Mouse (Mus musculus): Measurements from ENCODE around the gene Smim22. TPM values are rescaled to one million over a fixed set of nuclear protein-coding genes. Genes with fewer than 3 reads are reported as not detected.

Smim22 gene
- total and polyA plus RNA-seq, 2 experiments from 2014 or later: 1.8 TPM; not detected in 1

- Histone ChIP-seq H3K9ac (no peak overlapping the region), H3K9me3 (ENCODE audit: low read length) (no peaks in the 10 kb centered on the region), H3K4me1 (ENCODE audit: insufficient read depth) (no peaks in the 10 kb centered on the region), H3K36me3 (ENCODE audit: insufficient read depth) (no peaks in the 10 kb centered on the region), H3K27me3 (ENCODE audit: insufficient read depth, low read length) (no peaks in the 10 kb centered on the region), H3K4me2 (ENCODE audit: low read depth) (no peak overlapping the region), H3K4me3 (ENCODE audit: low read depth, low read length) (no peak overlapping the region), H3K27ac (ENCODE audit: low read depth, low read length) (no peak overlapping the region)
- no peak for TF ChIP-seq CTCF (IDR thresholded peaks at IDR 0.05; ENCODE audit: low read depth)
- ATAC-seq (no peak), DNase-seq (no peak)
- WGBS: 63% methylated on average over 5 of the region's 5 CpGs
Observed at GRCm38 (mm10) chr16:4978275-4979051, 28.6 kb upstream of the Smim22 start.

GRCm38 (mm10) chr16:4979755-4980380, 27.2 kb upstream of the Smim22 start:
- Histone ChIP-seq H3K4me3 (ENCODE audit: low read depth, low read length) (no peak overlapping the region), H3K9ac (no peak overlapping the region), H3K27ac (ENCODE audit: low read depth, low read length) (no peak overlapping the region), H3K4me1 (ENCODE audit: insufficient read depth) (no peaks in the 10 kb centered on the region), H3K4me2 (ENCODE audit: low read depth) (no peak overlapping the region), H3K27me3 (ENCODE audit: insufficient read depth, low read length) (no peaks in the 10 kb centered on the region), H3K9me3 (ENCODE audit: low read length) (no peaks in the 10 kb centered on the region), H3K36me3 (ENCODE audit: insufficient read depth) (no peaks in the 10 kb centered on the region)
- peak; percentile 50; the same call in 1 of the 2 replicates for ATAC-seq
- WGBS: 69% methylated on average over 4 of the region's 4 CpGs
- peak; percentile 55 for TF ChIP-seq CTCF (IDR thresholded peaks at IDR 0.05; ENCODE audit: low read depth)
- peak; percentile 37 for DNase-seq

GRCm38 (mm10) chr16:4984717-4985116, 22.4 kb upstream of the Smim22 start:
- Histone ChIP-seq H3K27me3 (ENCODE audit: insufficient read depth, low read length) (no peaks in the 10 kb centered on the region), H3K4me1 (ENCODE audit: insufficient read depth) (no peaks in the 10 kb centered on the region), H3K9me3 (ENCODE audit: low read length) (no peaks in the 10 kb centered on the region), H3K27ac (ENCODE audit: low read depth, low read length) (no peak overlapping the region), H3K9ac (no peak overlapping the region), H3K4me2 (ENCODE audit: low read depth) (no peak overlapping the region), H3K4me3 (ENCODE audit: low read depth, low read length) (no peak overlapping the region), H3K36me3 (ENCODE audit: insufficient read depth) (no peaks in the 10 kb centered on the region)
- ATAC-seq (no peak), DNase-seq (no peak)
- no peak for TF ChIP-seq CTCF (IDR thresholded peaks at IDR 0.05; ENCODE audit: low read depth)
- 92% methylated on average over 12 of the region's 12 CpGs for WGBS

- 70% methylated on average over 4 of the region's 4 CpGs for WGBS
- Histone ChIP-seq H3K9ac (no peak overlapping the region), H3K4me2 (ENCODE audit: low read depth) (no peak overlapping the region), H3K27me3 (ENCODE audit: insufficient read depth, low read length) (no peaks in the 10 kb centered on the region), H3K4me1 (ENCODE audit: insufficient read depth) (no peaks in the 10 kb centered on the region), H3K4me3 (ENCODE audit: low read depth, low read length) (no peak overlapping the region), H3K36me3 (ENCODE audit: insufficient read depth) (no peaks in the 10 kb centered on the region), H3K9me3 (ENCODE audit: low read length) (no peaks in the 10 kb centered on the region), H3K27ac (ENCODE audit: low read depth, low read length) (no peak overlapping the region)
- no peak for ATAC-seq
- DNase-seq: no peak
- TF ChIP-seq CTCF (IDR thresholded peaks at IDR 0.05; ENCODE audit: low read depth): no peak
Observed at GRCm38 (mm10) chr16:4993276-4993675, 13.8 kb upstream of the Smim22 start.

DNA sequence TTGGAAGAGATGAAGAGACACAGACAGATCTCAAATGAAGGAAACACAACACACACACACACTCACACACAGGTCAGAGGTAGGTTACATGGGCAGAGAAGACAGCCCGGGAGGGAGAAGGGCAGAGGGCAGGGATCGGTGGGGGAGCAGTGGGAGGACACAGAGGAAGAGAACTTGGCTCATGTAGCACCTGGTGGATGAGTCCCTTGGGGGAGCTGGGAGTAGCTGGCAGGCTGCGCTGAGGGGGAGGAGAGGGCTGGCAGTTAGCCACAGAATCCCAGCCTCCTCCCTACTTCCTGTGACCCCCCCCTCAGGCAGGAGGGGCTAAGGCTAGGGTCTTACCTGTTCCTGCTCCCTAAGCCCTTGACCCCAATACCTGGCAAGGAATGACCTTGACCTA, 9.5 kb upstream of the Smim22 start, which contains the start of gene Sept12:
TSS of gene Sept12 (minus strand) at position 300 of the 400 bp plus-strand sequence.
- Histone ChIP-seq H3K27me3 (ENCODE audit: insufficient read depth, low read length) (no peaks in the 10 kb centered on the region), H3K27ac (ENCODE audit: low read depth, low read length) (no peak within 1 kb of the TSS), H3K9ac (no peak within 1 kb of the TSS), H3K4me1 (ENCODE audit: insufficient read depth) (no peaks in the 10 kb centered on the region), H3K4me2 (ENCODE audit: low read depth) (no peak within 1 kb of the TSS), H3K4me3 (ENCODE audit: low read depth, low read length) (no peak within 1 kb of the TSS), H3K36me3 (ENCODE audit: insufficient read depth) (no peaks in the 10 kb centered on the region), H3K9me3 (ENCODE audit: low read length) (no peaks in the 10 kb centered on the region)
- ATAC-seq (no peak), DNase-seq (no peak)
- WGBS: 63% methylated on average over 3 of the region's 3 CpGs
- TF ChIP-seq CTCF (IDR thresholded peaks at IDR 0.05; ENCODE audit: low read depth): no peak

- no peak overlapping the region for H3K4me3 ChIP-seq (ENCODE audit: low read depth, low read length)
- H3K9ac ChIP-seq: no peak overlapping the region
- no peak for TF ChIP-seq CTCF (IDR thresholded peaks at IDR 0.05; ENCODE audit: low read depth)
- H3K36me3 ChIP-seq (ENCODE audit: insufficient read depth): no peaks in the 10 kb centered on the region
- no peaks in the 10 kb centered on the region for H3K27me3 ChIP-seq (ENCODE audit: insufficient read depth, low read length)
- no peaks in the 10 kb centered on the region for H3K4me1 ChIP-seq (ENCODE audit: insufficient read depth)
- H3K4me2 ChIP-seq (ENCODE audit: low read depth): no peak overlapping the region
- no peak overlapping the region for H3K27ac ChIP-seq (ENCODE audit: low read depth, low read length)
- 77% methylated on average over 1 of the region's 1 CpGs for WGBS
- no peaks in the 10 kb centered on the region for H3K9me3 ChIP-seq (ENCODE audit: low read length)
- ATAC-seq (no peak), DNase-seq (no peak)
Observed at GRCm38 (mm10) chr16:4998984-4999383, 8.1 kb upstream of the Smim22 start.

DNA sequence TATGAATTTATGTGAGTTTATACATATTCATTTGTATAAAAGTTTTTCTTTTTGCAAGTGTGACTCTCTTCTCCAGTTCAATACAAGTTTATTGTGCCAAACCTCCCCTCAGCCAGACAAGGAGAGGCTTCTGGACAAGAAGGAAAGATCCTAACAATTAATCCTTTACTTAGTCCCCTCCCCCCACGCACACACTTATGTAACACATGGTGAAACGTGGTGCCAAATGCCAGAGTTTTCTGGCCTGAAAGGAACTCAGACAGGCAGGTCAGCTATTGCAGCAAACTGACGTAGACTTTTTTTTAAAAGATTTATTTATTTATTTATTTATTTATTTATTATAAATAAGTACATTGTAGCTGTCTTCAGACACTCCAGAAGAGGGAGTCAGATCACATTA, 6.5 kb upstream of the Smim22 start:
- Histone ChIP-seq H3K4me3 (ENCODE audit: low read depth, low read length) (no peak overlapping the region), H3K4me2 (ENCODE audit: low read depth) (no peak overlapping the region), H3K4me1 (ENCODE audit: insufficient read depth) (no peaks in the 10 kb centered on the region), H3K27ac (ENCODE audit: low read depth, low read length) (no peak overlapping the region), H3K9me3 (ENCODE audit: low read length) (no peaks in the 10 kb centered on the region), H3K27me3 (ENCODE audit: insufficient read depth, low read length) (no peaks in the 10 kb centered on the region), H3K36me3 (ENCODE audit: insufficient read depth) (no peaks in the 10 kb centered on the region), H3K9ac (no peak overlapping the region)
- no peak for DNase-seq
- 64% methylated on average over 3 of the region's 3 CpGs for whole genome bisulfite sequencing
- TF ChIP-seq CTCF (IDR thresholded peaks at IDR 0.05; ENCODE audit: low read depth): no peak
- no peak for ATAC-seq
